Mouse (Mus musculus) ES-Bruce4 (cell line): Measurements from ENCODE around the gene Iglon5.

Source experiments
- CTCF ChIP-seq: IDR thresholded peaks from one replicate; pipeline ENCODE4 v1.8.1; 2011; ENCODE audit warnings: low read depth, low read length
- EP300 ChIP-seq: IDR thresholded peaks from 2 replicates; pipeline ENCODE4 v1.6.1; 2011; ENCODE audit warnings: low read depth, low read length; ENCODE audit not compliant: insufficient read depth
- POLR2A ChIP-seq: IDR thresholded peaks from one replicate; pipeline ENCODE4 v1.8.1; 2011; ENCODE audit warnings: low read length; ENCODE audit not compliant: insufficient read depth

DNA sequence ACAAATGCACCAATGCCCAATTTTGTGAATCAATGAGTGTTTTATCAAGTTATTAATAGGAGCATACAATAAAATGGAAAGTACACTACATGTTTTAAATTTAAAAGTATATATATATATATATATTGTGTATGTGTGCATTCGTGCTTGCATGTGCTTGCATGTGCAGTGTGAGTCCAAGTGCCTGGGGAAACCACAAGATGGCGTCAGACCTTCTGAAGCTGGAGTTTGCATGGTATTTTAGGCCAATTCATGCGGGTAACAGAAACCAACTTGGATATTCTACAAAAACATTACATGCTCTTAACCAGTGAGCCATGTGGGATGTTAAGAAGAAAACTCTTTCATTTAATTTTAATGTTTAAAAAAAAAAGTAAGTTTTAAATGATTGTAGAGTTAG lies 35.4 kb upstream of the Iglon5 start:
- no peak for TF ChIP-seq EP300
- TF ChIP-seq CTCF, result peak; percentile 61
- TF ChIP-seq POLR2A, result no peak
